Mouse (Mus musculus) right cerebral cortex, postnatal 4 days (tissue): ENCODE measurements around the gene Ssrp1.

Experiments
- DNase-seq: peaks from one replicate; pipeline ENCODE4 v3.0.0-alpha.2; 2022

The Ssrp1 gene

GRCm38 (mm10) chr2:85088716-85089646, 51.9 kb downstream of the Ssrp1 start:
- peak; percentile 46 for DNase-seq

DNA sequence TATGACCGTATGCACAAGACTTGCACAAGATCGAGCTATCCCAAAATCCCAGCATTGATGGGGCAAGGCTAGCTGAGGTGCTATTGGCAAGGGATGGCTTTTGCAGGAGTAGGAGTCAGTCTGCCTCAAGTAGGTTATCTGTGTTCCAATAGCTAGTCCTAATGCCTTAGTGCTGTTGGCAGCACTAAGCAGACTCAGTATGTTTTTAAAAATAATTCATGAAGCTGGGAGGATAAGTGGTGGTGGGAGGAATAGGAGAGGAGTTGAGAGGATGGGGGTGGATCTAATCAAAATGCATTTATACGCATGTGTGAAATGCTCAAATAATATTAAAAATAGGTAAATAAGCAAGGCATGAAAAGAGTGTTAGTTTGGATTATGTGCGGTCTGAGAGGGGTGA, 54.3 kb downstream of the Ssrp1 start:
- DNase-seq: no peak

GRCm38 (mm10) chr2:85093376-85093775, 56.3 kb downstream of the Ssrp1 start:
- DNase-seq: no peak

DNA sequence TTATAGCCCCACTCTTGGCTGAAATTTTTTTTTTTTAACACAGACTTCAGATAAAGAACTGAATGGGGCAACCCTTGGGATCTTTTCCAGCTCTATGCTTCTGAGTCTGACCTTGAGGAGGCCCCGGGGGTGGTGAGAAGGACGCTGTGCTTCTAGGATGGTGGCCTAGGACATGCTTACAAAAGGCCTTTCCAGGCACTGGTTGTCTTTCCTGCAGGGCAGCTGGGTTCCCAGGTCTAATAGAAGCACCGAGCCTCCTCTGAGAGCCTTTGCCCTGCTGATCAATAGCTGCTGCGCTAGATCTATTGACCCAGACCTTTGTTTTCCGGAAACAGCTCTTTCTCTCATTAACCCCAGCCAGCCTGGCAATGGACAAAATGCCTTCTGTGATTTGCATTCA, 58.9 kb downstream of the Ssrp1 start:
- no peak for DNase-seq
